Mouse (Mus musculus) lung, embryonic 15.5 days (tissue): ENCODE data around the gene Actr10. TPM values are rescaled to one million over a fixed set of nuclear protein-coding genes. Genes with fewer than 3 reads are reported as not detected.
A peak's percentile ranks its signal among the peaks of the same experiment; 100 is the strongest.

Experiments used
- ATAC-seq: fragments of 200-750 bp; cut with Nextera tagmentation; 2 replicates; pipeline ENCODE4 v1.8.0; 2017; ENCODE audit warnings: moderate number of reproducible peaks, borderline replicate concordance; ENCODE audit not compliant: low FRiP score, low TSS enrichment; ENCODE audit errors: extremely low read depth
- H3K27ac ChIP-seq: fragments of 300-500 bp; sonication (generic); 2 replicates; pipeline ENCODE4 v1.5.1; 2015; ENCODE audit warnings: moderate library complexity, mild to moderate bottlenecking, inconsistent platforms
- H3K27me3 ChIP-seq: fragments of 300-500 bp; sonication (generic); 2 replicates; pipeline ENCODE4 v1.6.1; 2015; ENCODE audit warnings: inconsistent platforms
- H3K36me3 ChIP-seq: fragments of 300-500 bp; sonication (generic); 2 replicates; pipeline ENCODE4 v1.6.1; 2015; ENCODE audit warnings: inconsistent platforms
- H3K4me1 ChIP-seq: fragments of 300-500 bp; sonication (generic); 2 replicates; pipeline ENCODE4 v1.6.1; 2015; ENCODE audit warnings: inconsistent platforms
- H3K4me2 ChIP-seq: fragments of 300-500 bp; sonication (generic); 2 replicates; pipeline ENCODE4 v1.6.1; 2015; ENCODE audit warnings: inconsistent platforms, mild to moderate bottlenecking, moderate library complexity
- H3K4me3 ChIP-seq: fragments of 300-500 bp; sonication (generic); 2 replicates; pipeline ENCODE4 v1.5.1; 2015; ENCODE audit warnings: mild to moderate bottlenecking, inconsistent platforms
- H3K9ac ChIP-seq: fragments of 300-500 bp; sonication (generic); 2 replicates; pipeline ENCODE4 v1.6.1; 2015; ENCODE audit warnings: inconsistent platforms
- H3K9me3 ChIP-seq: fragments of 300-500 bp; sonication (generic); 2 replicates; pipeline ENCODE4 v1.6.1; 2016; ENCODE audit warnings: inconsistent platforms
- WGBS: fragments of 180-500 bp; shearing (Covaris S2); methylation state at CpG from one replicate; pipeline ENCODE4 v1.1.7; 2015; 5-methylcytosine and 5-hydroxymethylcytosine counted together
- polyA plus RNA-seq: library from polyadenylated mRNA; unstranded; fragments of >200 nt; fragmentation: Nextera tagmentation; extraction: Ambion mirVana; gene quantifications from 2 replicates; pipeline ENCODE4 v1.2.1, GENCODE M21; 2015

Gene Actr10
- polyA plus RNA-seq, 1 experiment from 2014 or later, result 240 TPM

GRCm38 (mm10) chr12:70911029-70911428, 26.6 kb upstream of the Actr10 start:
- H3K4me3 ChIP-seq, result no peak overlapping the region
- H3K27ac ChIP-seq, result no peak overlapping the region
- H3K9me3 ChIP-seq, result no peaks in the 10 kb centered on the region
- peak; percentile 66; the same call in 1 of the 2 replicates for ATAC-seq
- H3K4me2 ChIP-seq, result no peak overlapping the region
- peaks cover 4% of the 10 kb centered on the region; the same call in 1 of the 2 replicates for H3K4me1 ChIP-seq
- no peak overlapping the region for H3K9ac ChIP-seq
- H3K27me3 ChIP-seq, result no peaks in the 10 kb centered on the region
- 9% methylated on average over 5 of the region's 5 CpGs for WGBS
- no peaks in the 10 kb centered on the region for H3K36me3 ChIP-seq

GRCm38 (mm10) chr12:70911676-70912379, 25.8 kb upstream of the Actr10 start:
- Histone ChIP-seq H3K4me1 (peaks cover 4% of the 10 kb centered on the region; the same call in 1 of the 2 replicates), H3K27ac (no peak overlapping the region), H3K4me2 (no peak overlapping the region), H3K9ac (no peak overlapping the region), H3K36me3 (no peaks in the 10 kb centered on the region), H3K9me3 (no peaks in the 10 kb centered on the region), H3K4me3 (no peak overlapping the region), H3K27me3 (no peaks in the 10 kb centered on the region)
- WGBS, result 61% methylated on average over 17 of the region's 17 CpGs
- ATAC-seq, result no peak

- Histone ChIP-seq H3K4me1 (peaks cover 4% of the 10 kb centered on the region; the same call in 1 of the 2 replicates), H3K9ac (no peak overlapping the region), H3K36me3 (no peaks in the 10 kb centered on the region), H3K9me3 (no peaks in the 10 kb centered on the region), H3K27ac (no peak overlapping the region), H3K4me3 (no peak overlapping the region), H3K27me3 (no peaks in the 10 kb centered on the region), H3K4me2 (no peak overlapping the region)
- ATAC-seq, result no peak
- WGBS, result 51% methylated on average over 3 of the region's 3 CpGs
Observed at GRCm38 (mm10) chr12:70913429-70913828, 24.2 kb upstream of the Actr10 start.

GRCm38 (mm10) chr12:70914387-70914786, 23.3 kb upstream of the Actr10 start:
- H3K4me3 ChIP-seq, result no peak overlapping the region
- no peak overlapping the region for H3K4me2 ChIP-seq
- WGBS, result 45% methylated on average over 11 of the region's 11 CpGs
- no peak overlapping the region for H3K27ac ChIP-seq
- H3K9ac ChIP-seq, result no peak overlapping the region
- no peaks in the 10 kb centered on the region for H3K27me3 ChIP-seq
- no peaks in the 10 kb centered on the region for H3K9me3 ChIP-seq
- no peaks in the 10 kb centered on the region for H3K36me3 ChIP-seq
- no peak for ATAC-seq
- H3K4me1 ChIP-seq, result peaks cover 4% of the 10 kb centered on the region; the same call in 1 of the 2 replicates

GRCm38 (mm10) chr12:70929781-70930180, 7.9 kb upstream of the Actr10 start:
- no peak overlapping the region for H3K4me2 ChIP-seq
- WGBS, result 82% methylated on average over 4 of the region's 4 CpGs
- H3K27ac ChIP-seq, result no peak overlapping the region
- no peaks in the 10 kb centered on the region for H3K4me1 ChIP-seq
- H3K4me3 ChIP-seq, result no peak overlapping the region
- no peaks in the 10 kb centered on the region for H3K27me3 ChIP-seq
- H3K36me3 ChIP-seq, result no peaks in the 10 kb centered on the region
- H3K9me3 ChIP-seq, result no peaks in the 10 kb centered on the region
- no peak for ATAC-seq
- H3K9ac ChIP-seq, result no peak overlapping the region

- Histone ChIP-seq H3K36me3 (peaks cover 6% of the 10 kb centered on the region), H3K4me2 (peak overlapping the region; percentile 57), H3K27me3 (no peaks in the 10 kb centered on the region), H3K4me3 (peak overlapping the region; percentile 92), H3K4me1 (peaks cover 9% of the 10 kb centered on the region), H3K27ac (peak overlapping the region; percentile 94), H3K9me3 (no peaks in the 10 kb centered on the region), H3K9ac (peak overlapping the region; percentile 91)
- 30% methylated on average over 9 of the region's 12 CpGs for WGBS
- peak; percentile 25; the same call in 1 of the 2 replicates for ATAC-seq
Observed at GRCm38 (mm10) chr12:70937150-70937549, 507 bp upstream of the Actr10 start.

GRCm38 (mm10) chr12:70940806-70941205, 3.1 kb downstream of the Actr10 start:
- no peak for ATAC-seq
- 94% methylated on average over 7 of the region's 7 CpGs for WGBS
- H3K27me3 ChIP-seq, result no peaks in the 10 kb centered on the region
- H3K9ac ChIP-seq, result no peak overlapping the region
- H3K36me3 ChIP-seq, result peaks cover 32% of the 10 kb centered on the region
- H3K4me1 ChIP-seq, result peaks cover 9% of the 10 kb centered on the region
- no peaks in the 10 kb centered on the region for H3K9me3 ChIP-seq
- no peak overlapping the region for H3K27ac ChIP-seq
- H3K4me2 ChIP-seq, result no peak overlapping the region
- H3K4me3 ChIP-seq, result no peak overlapping the region

- Histone ChIP-seq H3K9ac (no peak overlapping the region), H3K9me3 (no peaks in the 10 kb centered on the region), H3K4me2 (no peak overlapping the region), H3K4me3 (no peak overlapping the region), H3K27ac (no peak overlapping the region), H3K27me3 (no peaks in the 10 kb centered on the region), H3K36me3 (peaks cover 46% of the 10 kb centered on the region), H3K4me1 (peaks cover 4% of the 10 kb centered on the region; the same call in 1 of the 2 replicates)
- ATAC-seq, result no peak
- WGBS, result 92% methylated on average over 5 of the region's 5 CpGs
Observed at GRCm38 (mm10) chr12:70944181-70944580, 6.5 kb downstream of the Actr10 start.

- 91% methylated on average over 10 of the region's 10 CpGs for WGBS
- H3K9ac ChIP-seq, result no peak overlapping the region
- no peak overlapping the region for H3K27ac ChIP-seq
- H3K4me3 ChIP-seq, result no peak overlapping the region
- H3K27me3 ChIP-seq, result no peaks in the 10 kb centered on the region
- H3K36me3 ChIP-seq, result peaks cover 47% of the 10 kb centered on the region
- no peak for ATAC-seq
- no peaks in the 10 kb centered on the region for H3K9me3 ChIP-seq
- H3K4me2 ChIP-seq, result no peak overlapping the region
- H3K4me1 ChIP-seq, result no peaks in the 10 kb centered on the region
Observed at GRCm38 (mm10) chr12:70946585-70947256, 9.1 kb downstream of the Actr10 start.

- H3K4me1 ChIP-seq, result no peaks in the 10 kb centered on the region
- no peak overlapping the region for H3K27ac ChIP-seq
- no peaks in the 10 kb centered on the region for H3K27me3 ChIP-seq
- WGBS, result 90% methylated on average over 4 of the region's 4 CpGs
- no peak overlapping the region for H3K4me2 ChIP-seq
- peaks cover 67% of the 10 kb centered on the region for H3K36me3 ChIP-seq
- no peaks in the 10 kb centered on the region for H3K9me3 ChIP-seq
- no peak for ATAC-seq
- no peak overlapping the region for H3K9ac ChIP-seq
- no peak overlapping the region for H3K4me3 ChIP-seq
Observed at GRCm38 (mm10) chr12:70958640-70959039, 21.0 kb downstream of the Actr10 start.

GRCm38 (mm10) chr12:70967581-70967980, 29.9 kb downstream of the Actr10 start:
- peak overlapping the region; percentile 66 for H3K4me2 ChIP-seq
- peak overlapping the region; percentile 67 for H3K9ac ChIP-seq
- H3K27me3 ChIP-seq, result no peaks in the 10 kb centered on the region
- no peak for ATAC-seq
- H3K4me3 ChIP-seq, result peak overlapping the region; percentile 65
- peak overlapping the region; percentile 97 for H3K27ac ChIP-seq
- peaks cover 12% of the 10 kb centered on the region; the same call in 1 of the 2 replicates for H3K36me3 ChIP-seq
- H3K9me3 ChIP-seq, result no peaks in the 10 kb centered on the region
- 34% methylated on average over 8 of the region's 8 CpGs for WGBS
- H3K4me1 ChIP-seq, result peaks cover 9% of the 10 kb centered on the region; the same call in 1 of the 2 replicates
